Mouse (Mus musculus): ENCODE measurements at regions not wholly inside any gene's neighbourhood (a gene's known extent, or its start where the extent isn't known, plus 50 kb on each side); places are given as distances from the start of the nearest gene placed in this dataset.
A peak's percentile ranks its signal among the peaks of the same experiment; 100 is the strongest.
"Not testable (repeated sequence)": the region's sequence is repeated elsewhere in the genome, so short reads cannot be mapped to it uniquely, and the experiment has no call there.

GRCm38 (mm10) chr13:75461273-75461672, 245.3 kb upstream of the Ell2 start:
- H3K4me1 ChIP-seq (ENCODE audit: control insufficient read depth, insufficient read depth, low read length) = no peaks in the 10 kb centered on the region
- ATAC-seq = no peak
- WGBS = 80% methylated on average over 2 of the region's 2 CpGs

GRCm38 (mm10) chr13:75467225-75467624, 239.3 kb upstream of the Ell2 start:
- Histone ChIP-seq H3K9me3 (replicated peaks; ENCODE audit: control insufficient read depth, low read length) (no peaks in the 10 kb centered on the region), H3K4me2 (ENCODE audit: low read length) (no peak overlapping the region), H3K36me3 (ENCODE audit: control insufficient read depth, insufficient read depth, low read length) (no peaks in the 10 kb centered on the region), H3K4me3 (ENCODE audit: low read depth, low read length) (no peak overlapping the region), H3K27me3 (replicated peaks; ENCODE audit: control insufficient read depth, insufficient read depth, low read length) (no peaks in the 10 kb centered on the region), H3K27ac (ENCODE audit: low read depth, low read length) (no peak overlapping the region), H3K4me1 (ENCODE audit: control insufficient read depth, insufficient read depth, low read length) (no peaks in the 10 kb centered on the region), H3K9ac (ENCODE audit: low read length) (no peak overlapping the region)
- 92% methylated on average over 2 of the region's 2 CpGs for WGBS
- ATAC-seq (no peak), DNase-seq (ENCODE audit: low spot score) (no peak)

More at GRCm38 (mm10) chr13:75461273-75461672, 245.3 kb upstream of the Ell2 start:
- H3K4me2 ChIP-seq (ENCODE audit: low read length) = no peak overlapping the region
- no peak overlapping the region for H3K4me3 ChIP-seq (ENCODE audit: low read depth, low read length)
- no peaks in the 10 kb centered on the region for H3K36me3 ChIP-seq (ENCODE audit: control insufficient read depth, insufficient read depth, low read length)
- H3K9me3 ChIP-seq (replicated peaks; ENCODE audit: control insufficient read depth, low read length) = no peaks in the 10 kb centered on the region
- DNase-seq (ENCODE audit: low spot score) = no peak
- no peak overlapping the region for H3K27ac ChIP-seq (ENCODE audit: low read depth, low read length)
- H3K9ac ChIP-seq (ENCODE audit: low read length) = no peak overlapping the region
- no peaks in the 10 kb centered on the region for H3K27me3 ChIP-seq (replicated peaks; ENCODE audit: control insufficient read depth, insufficient read depth, low read length)

- H3K27ac ChIP-seq (ENCODE audit: low read depth, low read length) = no peak overlapping the region
- no peaks in the 10 kb centered on the region for H3K27me3 ChIP-seq (replicated peaks; ENCODE audit: control insufficient read depth, insufficient read depth, low read length)
- H3K4me1 ChIP-seq (ENCODE audit: control insufficient read depth, insufficient read depth, low read length) = no peaks in the 10 kb centered on the region
- H3K36me3 ChIP-seq (ENCODE audit: control insufficient read depth, insufficient read depth, low read length) = no peaks in the 10 kb centered on the region
- no peak overlapping the region for H3K4me2 ChIP-seq (ENCODE audit: low read length)
- ATAC-seq (no peak), DNase-seq (ENCODE audit: low spot score) (peak; percentile 5)
- H3K9ac ChIP-seq (ENCODE audit: low read length) = no peak overlapping the region
- 74% methylated on average over 1 of the region's 1 CpGs for WGBS
- no peaks in the 10 kb centered on the region for H3K9me3 ChIP-seq (replicated peaks; ENCODE audit: control insufficient read depth, low read length)
- H3K4me3 ChIP-seq (ENCODE audit: low read depth, low read length) = no peak overlapping the region
Observed at GRCm38 (mm10) chr13:75475828-75476597, 230.5 kb upstream of the Ell2 start.

- not testable (repeated sequence) for H3K27me3 ChIP-seq (replicated peaks; ENCODE audit: control insufficient read depth, insufficient read depth, low read length); H3K4me1 ChIP-seq (ENCODE audit: control insufficient read depth, insufficient read depth, low read length); H3K9ac ChIP-seq (ENCODE audit: low read length); H3K4me2 ChIP-seq (ENCODE audit: low read length); ATAC-seq; H3K4me3 ChIP-seq (ENCODE audit: low read depth, low read length); DNase-seq (ENCODE audit: low spot score); H3K36me3 ChIP-seq (ENCODE audit: control insufficient read depth, insufficient read depth, low read length); H3K9me3 ChIP-seq (replicated peaks; ENCODE audit: control insufficient read depth, low read length); H3K27ac ChIP-seq (ENCODE audit: low read depth, low read length)
- WGBS = 72% methylated on average over 7 of the region's 7 CpGs
Observed at GRCm38 (mm10) chr13:75483157-75483915, 223.2 kb upstream of the Ell2 start.

GRCm38 (mm10) chr13:75484252-75484651, 222.3 kb upstream of the Ell2 start:
- not testable (repeated sequence) for H3K9me3 ChIP-seq (replicated peaks; ENCODE audit: control insufficient read depth, low read length); H3K27me3 ChIP-seq (replicated peaks; ENCODE audit: control insufficient read depth, insufficient read depth, low read length); H3K27ac ChIP-seq (ENCODE audit: low read depth, low read length); H3K4me1 ChIP-seq (ENCODE audit: control insufficient read depth, insufficient read depth, low read length); ATAC-seq; H3K36me3 ChIP-seq (ENCODE audit: control insufficient read depth, insufficient read depth, low read length); H3K4me2 ChIP-seq (ENCODE audit: low read length); DNase-seq (ENCODE audit: low spot score); H3K9ac ChIP-seq (ENCODE audit: low read length); H3K4me3 ChIP-seq (ENCODE audit: low read depth, low read length)
- 45% methylated on average over 2 of the region's 2 CpGs for WGBS

- ATAC-seq = no peak
Observed at GRCm38 (mm10) chr13:75501530-75501929, 205.0 kb upstream of the Ell2 start.

GRCm38 (mm10) chr13:75503394-75503793, 203.2 kb upstream of the Ell2 start:
- Histone ChIP-seq H3K4me3 (ENCODE audit: low read depth, low read length) (no peak overlapping the region), H3K9me3 (replicated peaks; ENCODE audit: control insufficient read depth, low read length) (no peaks in the 10 kb centered on the region), H3K27me3 (replicated peaks; ENCODE audit: control insufficient read depth, insufficient read depth, low read length) (no peaks in the 10 kb centered on the region), H3K36me3 (ENCODE audit: control insufficient read depth, insufficient read depth, low read length) (no peaks in the 10 kb centered on the region), H3K4me2 (ENCODE audit: low read length) (no peak overlapping the region), H3K27ac (ENCODE audit: low read depth, low read length) (no peak overlapping the region), H3K9ac (ENCODE audit: low read length) (no peak overlapping the region), H3K4me1 (ENCODE audit: control insufficient read depth, insufficient read depth, low read length) (no peaks in the 10 kb centered on the region)
- no peak for DNase-seq (ENCODE audit: low spot score)
- ATAC-seq = no peak

More at GRCm38 (mm10) chr13:75501530-75501929, 205.0 kb upstream of the Ell2 start:
- DNase-seq (ENCODE audit: low spot score) = no peak
- Histone ChIP-seq H3K9me3 (replicated peaks; ENCODE audit: control insufficient read depth, low read length) (no peaks in the 10 kb centered on the region), H3K27me3 (replicated peaks; ENCODE audit: control insufficient read depth, insufficient read depth, low read length) (no peaks in the 10 kb centered on the region), H3K9ac (ENCODE audit: low read length) (no peak overlapping the region), H3K4me1 (ENCODE audit: control insufficient read depth, insufficient read depth, low read length) (no peaks in the 10 kb centered on the region), H3K4me3 (ENCODE audit: low read depth, low read length) (no peak overlapping the region), H3K4me2 (ENCODE audit: low read length) (no peak overlapping the region), H3K27ac (ENCODE audit: low read depth, low read length) (no peak overlapping the region), H3K36me3 (ENCODE audit: control insufficient read depth, insufficient read depth, low read length) (no peaks in the 10 kb centered on the region)
- 75% methylated on average over 3 of the region's 3 CpGs for WGBS

GRCm38 (mm10) chr13:75514315-75515020, 192.1 kb upstream of the Ell2 start:
- Histone ChIP-seq H3K9ac (ENCODE audit: low read length) (no peak overlapping the region), H3K27me3 (replicated peaks; ENCODE audit: control insufficient read depth, insufficient read depth, low read length) (no peaks in the 10 kb centered on the region), H3K36me3 (ENCODE audit: control insufficient read depth, insufficient read depth, low read length) (no peaks in the 10 kb centered on the region), H3K4me2 (ENCODE audit: low read length) (no peak overlapping the region), H3K27ac (ENCODE audit: low read depth, low read length) (no peak overlapping the region), H3K4me3 (ENCODE audit: low read depth, low read length) (no peak overlapping the region), H3K4me1 (ENCODE audit: control insufficient read depth, insufficient read depth, low read length) (no peaks in the 10 kb centered on the region), H3K9me3 (replicated peaks; ENCODE audit: control insufficient read depth, low read length) (no peaks in the 10 kb centered on the region)
- no peak for ATAC-seq
- 50% methylated on average over 1 of the region's 1 CpGs for WGBS
- no peak for DNase-seq (ENCODE audit: low spot score)
